Mouse (Mus musculus): ENCODE data around the gene Gsg1l. TPM values are rescaled to one million over a fixed set of nuclear protein-coding genes. Genes with fewer than 3 reads are reported as not detected.

Gsg1l gene
- polyA plus RNA-seq, 1 experiment from 2014 or later = 3.5 TPM

DNA sequence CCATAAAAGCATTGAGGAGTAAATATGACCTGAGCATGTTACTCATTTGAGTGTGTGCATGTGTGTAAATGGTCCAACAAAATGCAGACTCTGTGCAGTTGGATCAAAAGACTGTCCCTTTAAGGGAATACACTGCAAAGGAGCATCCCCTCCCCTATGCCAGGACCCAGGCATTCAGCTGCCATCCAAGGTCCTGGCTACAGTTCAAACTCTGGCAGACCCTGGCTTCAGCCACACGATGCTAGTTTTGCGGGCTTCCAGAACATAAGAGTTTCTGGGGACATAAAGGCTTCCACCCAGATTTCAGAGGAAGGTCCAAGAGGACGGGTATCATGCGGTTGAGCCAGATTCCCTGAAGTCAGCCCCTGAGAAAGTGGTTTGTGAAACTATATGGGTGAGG is 133.2 kb downstream of the Gsg1l start:
- WGBS = 70% methylated on average over 4 of the region's 4 CpGs
- no peak overlapping the region for H3K9ac ChIP-seq

GRCm38 (mm10) chr7:125945915-125946314 is 136.3 kb downstream of the Gsg1l start:
- H3K9ac ChIP-seq = no peak overlapping the region
- 64% methylated on average over 8 of the region's 8 CpGs for WGBS
- ATAC-seq = no peak
- H3K4me1 ChIP-seq = no peaks in the 10 kb centered on the region
- no peak overlapping the region for H3K27ac ChIP-seq
- no peak overlapping the region for H3K4me3 ChIP-seq
- H3K27me3 ChIP-seq = no peaks in the 10 kb centered on the region
- H3K4me2 ChIP-seq = no peak overlapping the region
- no peaks in the 10 kb centered on the region for H3K9me3 ChIP-seq (replicated peaks)
- no peaks in the 10 kb centered on the region for H3K36me3 ChIP-seq (ENCODE audit: poor library complexity, severe bottlenecking)

More for the DNA sequence above, 133.2 kb downstream of the Gsg1l start:
- no peaks in the 10 kb centered on the region for H3K36me3 ChIP-seq (ENCODE audit: poor library complexity, severe bottlenecking)
- no peaks in the 10 kb centered on the region for H3K27me3 ChIP-seq
- no peak overlapping the region for H3K4me2 ChIP-seq
- H3K27ac ChIP-seq = no peak overlapping the region
- H3K4me1 ChIP-seq = 0 out of 2 replicates have a peak, but pooled peaks cover 5% of the 10 kb centered on the region
- H3K9me3 ChIP-seq (replicated peaks) = no peaks in the 10 kb centered on the region
- no peak overlapping the region for H3K4me3 ChIP-seq
- no peak for ATAC-seq

GRCm38 (mm10) chr7:125944631-125945030 is 137.6 kb downstream of the Gsg1l start:
- Histone ChIP-seq H3K36me3 (ENCODE audit: poor library complexity, severe bottlenecking) (no peaks in the 10 kb centered on the region), H3K27me3 (no peaks in the 10 kb centered on the region), H3K9me3 (replicated peaks) (no peaks in the 10 kb centered on the region; the same call in 1 of the 2 replicates), H3K4me3 (no peak overlapping the region), H3K27ac (no peak overlapping the region), H3K9ac (no peak overlapping the region), H3K4me1 (no peaks in the 10 kb centered on the region), H3K4me2 (no peak overlapping the region)
- WGBS = 87% methylated on average over 5 of the region's 5 CpGs
- ATAC-seq = no peak

GRCm38 (mm10) chr7:125943511-125943910 is 138.7 kb downstream of the Gsg1l start:
- H3K9me3 ChIP-seq (replicated peaks) = no peaks in the 10 kb centered on the region; the same call in 1 of the 2 replicates
- H3K27ac ChIP-seq = no peak overlapping the region
- ATAC-seq = no peak
- no peak overlapping the region for H3K4me3 ChIP-seq
- no peak overlapping the region for H3K9ac ChIP-seq
- no peaks in the 10 kb centered on the region for H3K36me3 ChIP-seq (ENCODE audit: poor library complexity, severe bottlenecking)
- H3K4me2 ChIP-seq = no peak overlapping the region
- WGBS = 91% methylated on average over 4 of the region's 4 CpGs
- no peaks in the 10 kb centered on the region for H3K4me1 ChIP-seq
- no peaks in the 10 kb centered on the region for H3K27me3 ChIP-seq

- Histone ChIP-seq H3K4me1 (no peaks in the 10 kb centered on the region), H3K9ac (no peak overlapping the region), H3K4me2 (no peak overlapping the region), H3K36me3 (ENCODE audit: poor library complexity, severe bottlenecking) (no peaks in the 10 kb centered on the region), H3K4me3 (no peak overlapping the region), H3K9me3 (replicated peaks) (no peaks in the 10 kb centered on the region; the same call in 1 of the 2 replicates), H3K27ac (no peak overlapping the region), H3K27me3 (no peaks in the 10 kb centered on the region)
- no peak for ATAC-seq
- 87% methylated on average over 6 of the region's 6 CpGs for WGBS
Measured at GRCm38 (mm10) chr7:125942365-125943090, 139.7 kb downstream of the Gsg1l start.

DNA sequence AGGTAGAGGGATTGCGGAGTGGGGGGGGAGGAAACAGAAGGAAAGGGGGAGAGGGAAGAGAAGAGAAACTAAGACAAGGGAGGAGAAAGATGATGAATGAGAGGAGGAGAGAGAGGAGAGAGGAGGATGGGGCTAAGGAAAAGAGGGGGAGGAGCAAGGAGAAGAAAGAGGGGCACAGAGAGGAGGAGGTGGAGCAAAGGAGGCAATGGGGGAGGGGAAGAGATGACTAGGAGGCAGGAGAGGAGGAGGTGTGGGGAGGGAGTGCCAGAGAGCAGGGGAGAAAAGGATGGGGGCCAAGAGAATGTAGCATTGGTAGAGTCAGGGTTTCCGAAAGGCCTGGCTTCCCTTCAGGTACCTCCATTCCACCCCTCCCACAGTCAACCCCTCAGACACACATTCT is 147.9 kb downstream of the Gsg1l start:
- Histone ChIP-seq H3K36me3 (ENCODE audit: poor library complexity, severe bottlenecking) (no peaks in the 10 kb centered on the region), H3K4me1 (peaks cover 20% of the 10 kb centered on the region), H3K9me3 (replicated peaks) (no peaks in the 10 kb centered on the region), H3K9ac (no peak overlapping the region), H3K27ac (no peak overlapping the region), H3K4me2 (no peak overlapping the region), H3K4me3 (no peak overlapping the region), H3K27me3 (0 out of 2 replicates have a peak, but pooled peaks cover 5% of the 10 kb centered on the region)
- 34% methylated on average over 2 of the region's 2 CpGs for whole genome bisulfite sequencing
- no peak for ATAC-seq

- Histone ChIP-seq H3K27me3 (0 out of 2 replicates have a peak, but pooled peaks cover 5% of the 10 kb centered on the region), H3K4me3 (no peak overlapping the region), H3K36me3 (ENCODE audit: poor library complexity, severe bottlenecking) (no peaks in the 10 kb centered on the region), H3K4me1 (peaks cover 20% of the 10 kb centered on the region), H3K27ac (peak overlapping the region; percentile 15; the same call in 1 of the 2 replicates), H3K9me3 (replicated peaks) (no peaks in the 10 kb centered on the region), H3K4me2 (peak overlapping the region; percentile 14; the same call in 1 of the 2 replicates), H3K9ac (peak overlapping the region; percentile 26; the same call in 1 of the 2 replicates)
- ATAC-seq = no peak
- WGBS = 16% methylated on average over 16 of the region's 16 CpGs
Measured at GRCm38 (mm10) chr7:125933356-125934244, 148.6 kb downstream of the Gsg1l start.

DNA sequence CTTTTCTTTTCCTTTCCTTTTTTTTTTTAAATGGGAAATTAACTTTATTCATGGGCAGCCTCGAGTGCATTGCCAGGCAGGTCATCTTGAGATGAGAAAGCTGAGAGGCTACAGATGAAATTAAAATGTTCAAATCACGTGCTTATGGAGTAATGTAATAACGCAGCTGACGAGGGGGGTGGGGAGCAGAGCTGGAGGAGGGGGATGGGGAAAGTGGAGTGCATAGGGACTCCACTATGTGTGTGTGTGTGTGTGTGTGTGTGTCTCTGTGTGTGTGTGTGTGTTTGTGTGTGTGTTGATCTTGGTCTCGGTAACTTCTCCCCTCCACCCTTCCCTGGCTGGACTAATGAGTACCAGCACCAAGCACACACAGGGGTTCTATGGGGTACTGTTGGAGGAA is 150.6 kb downstream of the Gsg1l start:
- Histone ChIP-seq H3K27me3 (0 out of 2 replicates have a peak, but pooled peaks cover 5% of the 10 kb centered on the region), H3K4me3 (no peak overlapping the region), H3K4me2 (no peak overlapping the region), H3K9me3 (replicated peaks) (no peaks in the 10 kb centered on the region), H3K27ac (no peak overlapping the region), H3K9ac (no peak overlapping the region), H3K36me3 (ENCODE audit: poor library complexity, severe bottlenecking) (no peaks in the 10 kb centered on the region), H3K4me1 (peaks cover 20% of the 10 kb centered on the region)
- ATAC-seq = no peak
- WGBS = 59% methylated on average over 5 of the region's 5 CpGs

DNA sequence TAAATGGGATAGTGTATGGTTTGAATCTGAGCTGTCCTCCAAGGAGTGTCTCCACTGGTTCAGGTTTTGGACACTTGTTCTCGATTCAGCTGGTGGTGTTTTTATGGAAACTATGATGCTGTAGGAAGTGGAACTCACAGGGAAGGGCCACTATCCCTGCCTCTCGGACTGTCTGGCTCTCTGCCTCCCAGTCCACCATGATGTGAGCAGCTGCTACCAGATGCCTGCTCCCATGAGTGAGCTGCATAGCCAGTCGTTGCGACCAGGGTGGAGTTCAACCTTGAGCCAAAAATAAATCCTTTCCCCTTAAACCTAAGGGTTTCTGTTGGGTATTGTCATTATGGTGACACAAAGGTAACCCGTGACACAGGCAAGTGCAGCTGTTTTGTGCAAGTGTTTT is 158.2 kb downstream of the Gsg1l start:
- Histone ChIP-seq H3K4me1 (0 out of 2 replicates have a peak, but pooled peaks cover 3% of the 10 kb centered on the region), H3K27me3 (no peaks in the 10 kb centered on the region), H3K9ac (no peak overlapping the region), H3K27ac (no peak overlapping the region), H3K36me3 (ENCODE audit: poor library complexity, severe bottlenecking) (no peaks in the 10 kb centered on the region), H3K4me2 (no peak overlapping the region), H3K4me3 (no peak overlapping the region), H3K9me3 (replicated peaks) (no peaks in the 10 kb centered on the region)
- whole genome bisulfite sequencing = 89% methylated on average over 5 of the region's 5 CpGs
- no peak for ATAC-seq

GRCm38 (mm10) chr7:125920801-125921200 is 161.4 kb downstream of the Gsg1l start:
- 88% methylated on average over 5 of the region's 5 CpGs for WGBS
- no peak for ATAC-seq
- Histone ChIP-seq H3K4me3 (no peak overlapping the region), H3K4me1 (0 out of 2 replicates have a peak, but pooled peaks cover 3% of the 10 kb centered on the region), H3K27ac (no peak overlapping the region), H3K4me2 (no peak overlapping the region), H3K27me3 (no peaks in the 10 kb centered on the region), H3K9ac (no peak overlapping the region), H3K36me3 (ENCODE audit: poor library complexity, severe bottlenecking) (no peaks in the 10 kb centered on the region), H3K9me3 (replicated peaks) (no peaks in the 10 kb centered on the region)

- Histone ChIP-seq H3K27ac (no peak overlapping the region), H3K4me3 (no peak overlapping the region), H3K9me3 (replicated peaks) (no peaks in the 10 kb centered on the region), H3K27me3 (no peaks in the 10 kb centered on the region), H3K36me3 (ENCODE audit: poor library complexity, severe bottlenecking) (no peaks in the 10 kb centered on the region), H3K4me1 (0 out of 2 replicates have a peak, but pooled peaks cover 7% of the 10 kb centered on the region), H3K4me2 (no peak overlapping the region), H3K9ac (no peak overlapping the region)
- 53% methylated on average over 13 of the region's 13 CpGs for WGBS
- no peak for ATAC-seq
Measured at GRCm38 (mm10) chr7:125900386-125901161, 181.6 kb downstream of the Gsg1l start.

Measured in forebrain, embryonic 13.5 days (tissue).